Mouse (Mus musculus) kidney, postnatal 36 days (tissue): ENCODE data around the gene Ttc37.
A peak's percentile ranks its signal among the peaks of the same experiment; 100 is the strongest.

Source experiments
- DNase-seq, 2 experiments: peaks; one replicate each; pipeline ENCODE4 v3.0.0; 2021 to 2022; ENCODE audit warnings: mixed read lengths in 2 of 2

Gene Ttc37

GRCm38 (mm10) chr13:76098493-76099303, at the start of gene Ttc37, which contains the start of gene Arsk:
Gene Ttc37 (plus strand): TSS chr13:76098734.
Gene Arsk (minus strand): TSS chr13:76098660.
- DNase-seq, result peak; percentile 96

GRCm38 (mm10) chr13:76055391-76056232, 42.9 kb upstream of the Ttc37 start:
- peak; percentile 19 to 45 for DNase-seq

- peak; percentile 83 to 89 for DNase-seq
These were observed 42.2 kb upstream of the Ttc37 start for GRCm38 (mm10) chr13:76056261-76056724.

- no peak for DNase-seq
These were observed 41.7 kb upstream of the Ttc37 start, which contains the start of gene Gpr150 for GRCm38 (mm10) chr13:76056896-76057266. Gene Gpr150 (minus strand): TSS chr13:76056996.

- no peak for DNase-seq
These were observed 41.1 kb upstream of the Ttc37 start for GRCm38 (mm10) chr13:76057267-76058069.

- DNase-seq, result peak; percentile 13 to 55
These were observed 38.9 kb upstream of the Ttc37 start for GRCm38 (mm10) chr13:76059591-76059990.

GRCm38 (mm10) chr13:76062126-76062525, 36.4 kb upstream of the Ttc37 start:
- DNase-seq, result no peak

GRCm38 (mm10) chr13:76062569-76062968, 36.0 kb upstream of the Ttc37 start:
- no peak for DNase-seq

GRCm38 (mm10) chr13:76063548-76063947, 35.0 kb upstream of the Ttc37 start:
- DNase-seq, result no peak

- DNase-seq, result no peak
These were observed 34.1 kb upstream of the Ttc37 start for GRCm38 (mm10) chr13:76064363-76064945.

- no peak for DNase-seq
These were observed 24.2 kb upstream of the Ttc37 start for GRCm38 (mm10) chr13:76074323-76074722.

- peak; percentile 68 to 73 for DNase-seq
These were observed 430 bp upstream of the Ttc37 start for GRCm38 (mm10) chr13:76098116-76098492.

- DNase-seq, result no peak
These were observed 3.5 kb downstream of the Ttc37 start for GRCm38 (mm10) chr13:76101989-76102388.

- DNase-seq, result no peak
These were observed 10.7 kb downstream of the Ttc37 start for GRCm38 (mm10) chr13:76109069-76109824.

- no peak for DNase-seq
These were observed 30.3 kb downstream of the Ttc37 start for GRCm38 (mm10) chr13:76128799-76129198.

- no peak for DNase-seq
These were observed 33.9 kb downstream of the Ttc37 start for GRCm38 (mm10) chr13:76132415-76132814.

GRCm38 (mm10) chr13:76138862-76139261, 40.3 kb downstream of the Ttc37 start:
- no peak for DNase-seq

- peak in 1 of 2 experiments; percentile 10 for DNase-seq
These were observed 42.7 kb downstream of the Ttc37 start for GRCm38 (mm10) chr13:76141117-76141808.

GRCm38 (mm10) chr13:76150483-76150882, 51.9 kb downstream of the Ttc37 start:
- no peak for DNase-seq

GRCm38 (mm10) chr13:76157099-76157498, 58.6 kb downstream of the Ttc37 start:
- DNase-seq, result peak in 1 of 2 experiments; percentile 20

- no peak for DNase-seq
These were observed 59.0 kb downstream of the Ttc37 start for GRCm38 (mm10) chr13:76157508-76157907.
